Mouse (Mus musculus): ENCODE results near the gene Cul7. TPM values are rescaled to one million over a fixed set of nuclear protein-coding genes. Genes with fewer than 3 reads are reported as not detected.

The Cul7 gene
- total and polyA plus RNA-seq, 2 experiments from 2014 or later, result 20.6 to 95.5 TPM

GRCm38 (mm10) chr17:46702100-46702499 is 52.0 kb downstream of the Cul7 start:
- Histone ChIP-seq H3K4me3 (ENCODE audit: low read depth, low read length) (no peak overlapping the region), H3K27ac (ENCODE audit: low read depth) (no peak overlapping the region), H3K27me3 (ENCODE audit: control insufficient read depth, insufficient read depth, low read length) (no peaks in the 10 kb centered on the region), H3K4me2 (ENCODE audit: low read depth, low read length) (no peak overlapping the region), H3K9me3 (replicated peaks; ENCODE audit: control insufficient read depth, low read length) (no peaks in the 10 kb centered on the region), H3K9ac (replicated peaks; ENCODE audit: low read depth, low read length) (no peak overlapping the region), H3K36me3 (replicated peaks; ENCODE audit: control insufficient read depth, insufficient read depth, low read length) (peaks cover 12% of the 10 kb centered on the region; the same call in 1 of the 2 replicates), H3K4me1 (ENCODE audit: control insufficient read depth, insufficient read depth) (peaks cover 15% of the 10 kb centered on the region)
- WGBS, result 86% methylated on average over 12 of the region's 12 CpGs
- ATAC-seq (ENCODE audit: insufficient read depth, low read depth) (no peak), DNase-seq (ENCODE audit: low spot score) (no peak)
- TF ChIP-seq EP300 (IDR thresholded peaks at IDR 0.05; ENCODE audit: low read depth) (no peak), CTCF (IDR thresholded peaks at IDR 0.05; ENCODE audit: low read depth) (no peak)

GRCm38 (mm10) chr17:46702506-46702905 is 52.4 kb downstream of the Cul7 start:
- no peak overlapping the region for H3K27ac ChIP-seq (ENCODE audit: low read depth)
- peaks cover 12% of the 10 kb centered on the region; the same call in 1 of the 2 replicates for H3K36me3 ChIP-seq (replicated peaks; ENCODE audit: control insufficient read depth, insufficient read depth, low read length)
- 85% methylated on average over 5 of the region's 5 CpGs for WGBS
- no peak overlapping the region for H3K4me2 ChIP-seq (ENCODE audit: low read depth, low read length)
- DNase-seq (ENCODE audit: low spot score) (no peak), ATAC-seq (ENCODE audit: insufficient read depth, low read depth) (no peak)
- no peaks in the 10 kb centered on the region for H3K27me3 ChIP-seq (ENCODE audit: control insufficient read depth, insufficient read depth, low read length)
- H3K4me3 ChIP-seq (ENCODE audit: low read depth, low read length), result no peak overlapping the region
- no peaks in the 10 kb centered on the region for H3K9me3 ChIP-seq (replicated peaks; ENCODE audit: control insufficient read depth, low read length)
- H3K4me1 ChIP-seq (ENCODE audit: control insufficient read depth, insufficient read depth), result peaks cover 15% of the 10 kb centered on the region
- H3K9ac ChIP-seq (replicated peaks; ENCODE audit: low read depth, low read length), result no peak overlapping the region
- TF ChIP-seq EP300 (IDR thresholded peaks at IDR 0.05; ENCODE audit: low read depth) (no peak), CTCF (IDR thresholded peaks at IDR 0.05; ENCODE audit: low read depth) (no peak)

DNA sequence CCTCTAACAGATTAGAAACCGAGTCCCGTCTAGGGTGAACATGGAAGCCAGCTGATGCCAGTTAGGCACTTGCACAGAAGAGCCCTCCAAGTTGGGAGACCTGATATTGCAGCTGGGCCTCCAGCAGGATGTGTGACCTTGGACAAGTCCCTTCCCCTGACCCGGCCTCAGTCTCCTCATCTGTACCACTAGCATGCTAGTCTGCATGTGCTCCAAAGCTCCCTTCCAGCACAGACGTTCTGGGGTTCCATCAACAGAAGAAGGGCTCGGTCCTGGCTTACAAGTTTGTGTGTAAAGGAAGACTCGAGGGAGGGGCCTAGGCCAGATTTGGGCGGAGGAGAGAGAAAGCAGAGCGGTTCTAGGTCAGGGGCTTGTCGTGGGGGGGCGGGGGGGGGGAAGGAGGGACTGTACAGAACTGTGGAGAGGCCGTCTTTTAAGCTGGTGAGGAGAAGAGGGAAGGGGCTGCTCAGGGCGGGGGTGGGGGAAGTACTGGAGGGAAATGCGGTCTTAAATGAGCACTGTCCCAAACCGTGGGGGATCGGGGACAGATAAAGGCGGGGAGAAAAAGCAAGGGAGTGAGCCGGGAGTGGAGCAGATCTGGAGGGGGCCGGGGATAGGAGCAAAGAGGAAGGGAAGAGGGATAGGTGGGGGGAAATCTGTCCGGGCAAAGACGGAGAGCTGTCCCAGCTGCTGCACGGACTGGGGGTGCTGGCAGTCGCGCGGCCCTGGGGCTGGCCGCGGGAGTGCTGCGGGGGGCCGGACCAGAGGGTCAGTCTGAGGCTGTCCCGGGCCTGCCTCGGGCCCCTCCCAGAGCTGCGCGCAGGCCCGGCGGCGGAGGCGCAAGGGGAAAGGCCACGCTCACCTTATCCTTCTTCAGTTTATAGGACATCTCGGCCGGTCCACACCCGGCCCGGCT is 54.1 kb downstream of the Cul7 start:
- H3K9ac ChIP-seq (replicated peaks; ENCODE audit: low read depth, low read length), result peak overlapping the region; percentile 83
- DNase-seq (ENCODE audit: low spot score) (peak; percentile 30), ATAC-seq (ENCODE audit: insufficient read depth, low read depth) (peak; percentile 71)
- peaks cover 15% of the 10 kb centered on the region for H3K4me1 ChIP-seq (ENCODE audit: control insufficient read depth, insufficient read depth)
- H3K27ac ChIP-seq (ENCODE audit: low read depth), result peak overlapping the region; percentile 90
- H3K9me3 ChIP-seq (replicated peaks; ENCODE audit: control insufficient read depth, low read length), result no peaks in the 10 kb centered on the region
- H3K36me3 ChIP-seq (replicated peaks; ENCODE audit: control insufficient read depth, insufficient read depth, low read length), result peaks cover 4% of the 10 kb centered on the region; the same call in 1 of the 2 replicates
- H3K4me2 ChIP-seq (ENCODE audit: low read depth, low read length), result peak overlapping the region; percentile 88
- peak overlapping the region; percentile 86 for H3K4me3 ChIP-seq (ENCODE audit: low read depth, low read length)
- TF ChIP-seq EP300 (IDR thresholded peaks at IDR 0.05; ENCODE audit: low read depth) (no peak), CTCF (IDR thresholded peaks at IDR 0.05; ENCODE audit: low read depth) (no peak)
- H3K27me3 ChIP-seq (ENCODE audit: control insufficient read depth, insufficient read depth, low read length), result no peaks in the 10 kb centered on the region
- WGBS, result 5% methylated on average over 29 of the region's 41 CpGs

DNA sequence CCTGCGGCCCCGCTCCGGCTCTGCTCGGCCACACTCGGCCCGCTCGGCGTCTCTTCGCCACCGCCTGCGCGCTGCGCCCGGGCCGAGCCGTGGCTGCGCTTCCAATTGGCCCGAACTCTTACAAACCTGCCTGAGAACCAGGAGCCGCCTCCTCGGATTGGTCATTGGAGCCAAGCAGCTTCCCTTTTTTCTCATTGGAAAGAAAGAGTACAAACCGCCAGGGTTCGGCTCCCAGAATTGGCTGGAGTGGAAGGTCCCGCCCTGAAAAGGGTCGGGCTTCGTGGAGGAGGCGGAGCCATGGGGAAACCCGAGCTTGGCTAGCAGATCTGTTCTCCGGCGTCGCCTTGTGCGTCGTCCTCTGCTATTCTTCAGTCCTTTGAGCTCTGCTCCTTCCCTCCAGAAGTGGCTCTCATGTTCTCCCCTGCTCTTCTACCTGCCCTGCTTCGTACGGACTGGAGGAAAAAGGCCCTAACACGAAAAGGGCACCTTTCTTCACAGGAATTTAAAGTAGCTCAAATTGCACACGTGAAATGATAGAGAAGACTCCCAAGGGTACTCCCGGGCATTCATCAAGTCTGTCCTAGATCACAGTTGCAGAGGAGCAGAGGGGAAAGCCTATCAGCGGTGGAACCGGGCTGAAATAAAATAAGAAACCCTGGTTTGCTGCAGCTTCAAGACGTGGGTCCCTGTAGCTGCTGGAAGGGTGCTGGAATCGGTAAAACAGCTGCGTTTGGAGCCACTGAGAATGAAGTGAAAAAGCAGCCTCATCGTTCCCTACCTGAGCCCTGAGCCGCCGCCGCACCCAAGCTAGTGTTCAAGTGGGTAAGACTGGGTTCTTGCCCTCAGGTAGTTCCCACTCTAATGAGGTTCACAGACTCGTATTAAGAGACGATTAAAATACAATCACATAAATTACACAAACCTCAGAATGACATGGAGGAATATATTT is 55.0 kb downstream of the Cul7 start, which contains the start of gene Ppp2r5d:
TSS of gene Ppp2r5d (minus strand) at position 225 of the 949 bp plus-strand sequence.
- TF ChIP-seq EP300 (IDR thresholded peaks at IDR 0.05; ENCODE audit: low read depth), result no peak
- TF ChIP-seq CTCF (IDR thresholded peaks at IDR 0.05; ENCODE audit: low read depth), result no peak
- peak within 1 kb of the TSS; percentile 86 for H3K4me3 ChIP-seq (ENCODE audit: low read depth, low read length)
- ATAC-seq (ENCODE audit: insufficient read depth, low read depth) (peak; percentile 96), DNase-seq (ENCODE audit: low spot score) (peak; percentile 98)
- no peaks in the 10 kb centered on the region for H3K27me3 ChIP-seq (ENCODE audit: control insufficient read depth, insufficient read depth, low read length)
- peak within 1 kb of the TSS; percentile 83 for H3K9ac ChIP-seq (replicated peaks; ENCODE audit: low read depth, low read length)
- peak within 1 kb of the TSS; percentile 88 for H3K4me2 ChIP-seq (ENCODE audit: low read depth, low read length)
- H3K36me3 ChIP-seq (replicated peaks; ENCODE audit: control insufficient read depth, insufficient read depth, low read length), result no peaks in the 10 kb centered on the region
- 1% methylated on average over 47 of the region's 48 CpGs for WGBS
- peaks cover 15% of the 10 kb centered on the region for H3K4me1 ChIP-seq (ENCODE audit: control insufficient read depth, insufficient read depth)
- H3K27ac ChIP-seq (ENCODE audit: low read depth), result peak within 1 kb of the TSS; percentile 90
- no peaks in the 10 kb centered on the region for H3K9me3 ChIP-seq (replicated peaks; ENCODE audit: control insufficient read depth, low read length)

DNA sequence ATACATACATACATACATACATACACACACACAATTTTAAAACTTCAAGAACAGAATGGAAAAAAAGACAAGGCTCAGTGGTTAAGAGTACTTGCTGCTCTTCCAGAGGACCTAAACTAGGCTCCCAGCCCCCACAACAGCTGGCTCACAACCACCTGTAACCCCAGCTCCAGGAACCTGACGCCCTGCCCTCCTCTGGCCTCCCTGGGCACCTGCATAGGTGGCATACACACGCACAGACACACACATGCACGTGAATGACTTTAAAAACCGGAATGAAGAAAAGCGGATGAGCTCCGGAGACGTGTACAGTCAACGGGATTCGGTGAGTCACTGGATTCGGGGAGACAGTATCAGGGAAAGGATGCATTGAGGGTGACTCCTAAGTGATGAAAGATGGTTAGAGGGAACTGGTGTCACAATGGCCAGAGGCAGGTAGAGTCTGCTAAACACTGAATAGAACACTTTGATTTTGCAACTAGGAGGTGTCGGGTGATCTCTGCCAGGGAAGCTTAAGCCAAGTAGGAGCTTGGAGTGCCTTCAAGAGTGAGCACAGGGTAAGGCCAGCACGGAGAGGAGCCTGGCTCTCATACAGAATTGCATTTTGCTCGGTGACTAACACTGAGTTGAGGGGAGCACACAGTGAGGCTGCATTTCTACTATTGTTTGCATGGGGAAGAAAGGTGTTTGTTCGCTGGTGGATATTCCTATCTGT is 56.4 kb downstream of the Cul7 start:
- no peak overlapping the region for H3K4me2 ChIP-seq (ENCODE audit: low read depth, low read length)
- H3K4me3 ChIP-seq (ENCODE audit: low read depth, low read length), result no peak overlapping the region
- no peaks in the 10 kb centered on the region for H3K9me3 ChIP-seq (replicated peaks; ENCODE audit: control insufficient read depth, low read length)
- TF ChIP-seq CTCF (IDR thresholded peaks at IDR 0.05; ENCODE audit: low read depth) (0 out of 2 replicates have a peak, but pooled peaks have one; percentile 6), EP300 (IDR thresholded peaks at IDR 0.05; ENCODE audit: low read depth) (no peak)
- ATAC-seq (ENCODE audit: insufficient read depth, low read depth) (no peak), DNase-seq (ENCODE audit: low spot score) (no peak)
- H3K27me3 ChIP-seq (ENCODE audit: control insufficient read depth, insufficient read depth, low read length), result no peaks in the 10 kb centered on the region
- H3K4me1 ChIP-seq (ENCODE audit: control insufficient read depth, insufficient read depth), result peaks cover 15% of the 10 kb centered on the region
- 76% methylated on average over 14 of the region's 14 CpGs for WGBS
- H3K9ac ChIP-seq (replicated peaks; ENCODE audit: low read depth, low read length), result no peak overlapping the region
- no peaks in the 10 kb centered on the region for H3K36me3 ChIP-seq (replicated peaks; ENCODE audit: control insufficient read depth, insufficient read depth, low read length)
- H3K27ac ChIP-seq (ENCODE audit: low read depth), result no peak overlapping the region

Data from heart, postnatal 0 days (tissue).